Mouse (Mus musculus): Measurements from ENCODE around the gene Pkn1. TPM values are rescaled to one million over a fixed set of nuclear protein-coding genes. Genes with fewer than 3 reads are reported as not detected.

Pkn1 gene
- total and polyA plus RNA-seq, 3 experiments, result 89.4 to 153 (median 104) TPM

DNA sequence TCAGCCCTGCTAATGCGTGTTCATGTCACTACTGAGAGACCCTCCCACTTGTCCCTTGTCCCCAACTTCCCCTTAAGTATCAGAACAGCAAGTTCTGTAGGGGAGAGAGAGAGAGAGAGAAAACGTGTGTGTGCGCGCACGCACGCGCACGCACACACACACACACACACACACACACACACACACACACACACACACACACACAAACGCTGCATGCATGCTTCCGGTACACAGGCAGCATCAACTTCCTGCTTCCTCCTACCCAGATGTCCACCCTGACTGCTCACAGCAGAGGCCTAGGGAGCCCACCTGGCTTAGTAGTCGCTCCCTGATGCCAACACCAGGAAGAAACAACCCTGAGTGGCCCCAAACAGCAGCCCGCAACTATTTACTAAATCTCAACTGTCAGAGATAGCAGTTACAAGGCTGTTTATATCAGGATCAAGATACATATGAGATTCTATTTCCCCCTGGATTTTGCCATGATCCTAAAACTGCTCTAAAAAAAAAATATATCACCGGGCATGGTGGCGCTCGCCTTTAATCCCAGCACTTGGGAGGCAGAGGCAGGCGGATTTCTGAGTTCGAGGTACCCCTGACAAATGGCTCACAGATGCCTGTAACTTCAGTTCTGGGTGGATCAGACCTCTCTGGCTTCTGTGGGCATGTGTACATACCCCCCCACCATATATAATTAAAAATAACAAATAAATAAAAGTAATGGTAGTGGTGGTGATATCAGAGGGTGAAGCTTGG lies 3.5 kb downstream of the Pkn1 start:
- Histone ChIP-seq H3K9me3 (replicated peaks) (no peaks in the 10 kb centered on the region), H3K4me1 (ENCODE audit: insufficient read depth, low read depth, low read length) (peaks cover 79% of the 10 kb centered on the region), H3K36me3 (replicated peaks) (peaks cover 73% of the 10 kb centered on the region), H3K27me3 (ENCODE audit: insufficient read depth, low read length) (no peaks in the 10 kb centered on the region), H3K4me3 (ENCODE audit: low read depth, low read length) (peak overlapping the region; percentile 48; the same call in 1 of the 2 replicates)
- TF ChIP-seq CTCF (IDR thresholded peaks at IDR 0.05; ENCODE audit: low read depth, low read length), result no peak
- TF ChIP-seq POLR2AphosphoS5 (IDR thresholded peaks at IDR 0.05; ENCODE audit: insufficient replicate concordance, low read depth, low read length), result no peak
- TF ChIP-seq TAL1 (conservative IDR thresholded peaks at IDR 0.05; ENCODE audit: low read depth, low read length), result no peak
- no peak for TF ChIP-seq GATA1 (IDR thresholded peaks at IDR 0.05; ENCODE audit: borderline replicate concordance, low read length)
- TF ChIP-seq GATA2 (IDR thresholded peaks at IDR 0.05; ENCODE audit: borderline replicate concordance, low read depth, low read length), result no peak
- ATAC-seq (ENCODE audit: extremely low read depth, insufficient number of reproducible peaks, low FRiP score, poor library complexity, severe bottlenecking) (no peak), DNase-seq (ENCODE audit: low spot score) (peak; percentile 52)

DNA sequence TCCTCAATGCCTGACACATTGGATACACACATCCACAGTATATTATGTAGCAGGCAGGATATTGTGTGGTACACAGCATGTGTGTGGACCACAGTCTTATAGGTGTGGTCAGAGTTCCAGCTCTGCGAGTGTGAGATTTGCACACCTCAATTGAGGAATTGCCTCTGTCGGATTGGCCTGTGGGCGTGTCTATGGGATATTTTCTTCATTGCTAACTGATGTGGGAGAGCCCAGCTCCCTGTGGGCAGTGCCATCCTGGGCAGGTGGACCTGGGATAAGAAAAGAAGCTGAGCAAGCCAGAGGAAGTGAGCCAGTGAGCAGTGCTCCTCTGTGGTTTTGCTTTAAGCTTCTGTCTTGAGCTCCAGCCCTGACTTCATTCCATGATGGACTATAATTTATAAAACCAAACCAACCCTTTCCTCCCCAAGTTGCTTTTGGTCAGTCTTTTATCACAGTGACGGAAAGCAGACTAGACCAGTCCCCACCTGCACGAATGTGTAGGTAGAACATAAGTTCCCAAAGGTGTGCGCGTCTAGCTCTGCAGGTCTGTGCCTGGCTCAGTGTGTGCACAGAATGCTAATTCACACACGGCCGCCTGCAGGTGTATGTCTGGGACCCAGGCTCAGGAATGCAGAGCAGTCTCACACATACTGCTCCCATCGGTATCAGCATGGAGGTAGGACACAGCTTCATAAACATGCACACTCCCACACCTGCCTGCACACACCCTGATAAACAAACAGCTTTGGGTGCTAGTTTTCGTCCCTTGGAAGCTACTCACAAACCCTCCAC lies 4.4 kb downstream of the Pkn1 start:
- Histone ChIP-seq H3K27me3 (ENCODE audit: insufficient read depth, low read length) (no peaks in the 10 kb centered on the region), H3K4me1 (ENCODE audit: insufficient read depth, low read depth, low read length) (peaks cover 71% of the 10 kb centered on the region), H3K4me3 (ENCODE audit: low read depth, low read length) (peak overlapping the region; percentile 48; the same call in 1 of the 2 replicates), H3K36me3 (replicated peaks) (peaks cover 83% of the 10 kb centered on the region), H3K9me3 (replicated peaks) (no peaks in the 10 kb centered on the region)
- no peak for ATAC-seq (ENCODE audit: extremely low read depth, insufficient number of reproducible peaks, low FRiP score, poor library complexity, severe bottlenecking)
- TF ChIP-seq CTCF (IDR thresholded peaks at IDR 0.05; ENCODE audit: low read depth, low read length) (no peak), POLR2AphosphoS5 (IDR thresholded peaks at IDR 0.05; ENCODE audit: insufficient replicate concordance, low read depth, low read length) (no peak)
- no peak for DNase-seq (ENCODE audit: low spot score)

DNA sequence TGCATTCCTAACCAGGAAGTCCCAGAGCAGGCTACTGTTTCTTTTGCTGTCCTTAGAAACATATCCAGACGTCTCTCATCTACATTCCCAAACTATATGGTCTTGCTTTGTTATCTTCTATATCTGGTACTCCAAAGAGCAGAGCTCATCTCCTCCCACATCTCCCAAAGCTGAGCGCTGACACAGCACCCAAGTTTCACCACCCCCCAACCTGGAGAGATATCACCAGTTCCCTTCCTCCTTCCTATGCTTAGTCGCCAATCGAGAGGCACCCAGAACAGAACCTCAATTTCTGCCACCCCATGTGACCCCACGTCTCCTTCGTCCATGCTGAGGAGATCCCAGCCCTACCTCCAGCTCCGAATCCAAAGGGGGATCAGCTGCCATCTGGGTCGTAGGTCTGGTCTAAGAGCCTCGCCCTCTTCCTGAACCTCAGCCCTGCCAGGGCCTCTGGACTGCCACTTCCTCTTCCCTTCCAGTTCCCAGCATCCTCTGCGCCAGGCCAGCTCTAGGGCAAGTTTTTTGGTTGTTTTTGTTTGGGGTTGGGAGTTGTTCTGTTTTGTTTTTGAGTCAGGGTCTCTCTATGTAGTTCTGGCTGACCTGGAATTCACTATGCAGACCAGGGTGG lies 5.3 kb downstream of the Pkn1 start:
- no peak for TF ChIP-seq POLR2AphosphoS5 (IDR thresholded peaks at IDR 0.05; ENCODE audit: insufficient replicate concordance, low read depth, low read length)
- no peak for TF ChIP-seq TAL1 (conservative IDR thresholded peaks at IDR 0.05; ENCODE audit: low read depth, low read length)
- no peak for TF ChIP-seq GATA1 (IDR thresholded peaks at IDR 0.05; ENCODE audit: borderline replicate concordance, low read length)
- TF ChIP-seq CTCF (IDR thresholded peaks at IDR 0.05; ENCODE audit: low read depth, low read length), result no peak
- no peak for TF ChIP-seq GATA2 (IDR thresholded peaks at IDR 0.05; ENCODE audit: borderline replicate concordance, low read depth, low read length)
- H3K27me3 ChIP-seq (ENCODE audit: insufficient read depth, low read length), result no peaks in the 10 kb centered on the region
- no peaks in the 10 kb centered on the region for H3K9me3 ChIP-seq (replicated peaks)
- H3K4me3 ChIP-seq (ENCODE audit: low read depth, low read length), result peak overlapping the region; percentile 67
- H3K4me1 ChIP-seq (ENCODE audit: insufficient read depth, low read depth, low read length), result peaks cover 67% of the 10 kb centered on the region
- no peak; the same call in 1 of the 2 replicates for ATAC-seq (ENCODE audit: extremely low read depth, insufficient number of reproducible peaks, low FRiP score, poor library complexity, severe bottlenecking)
- DNase-seq (ENCODE audit: low spot score), result peak; percentile 80
- H3K36me3 ChIP-seq (replicated peaks), result peaks cover 89% of the 10 kb centered on the region

DNA sequence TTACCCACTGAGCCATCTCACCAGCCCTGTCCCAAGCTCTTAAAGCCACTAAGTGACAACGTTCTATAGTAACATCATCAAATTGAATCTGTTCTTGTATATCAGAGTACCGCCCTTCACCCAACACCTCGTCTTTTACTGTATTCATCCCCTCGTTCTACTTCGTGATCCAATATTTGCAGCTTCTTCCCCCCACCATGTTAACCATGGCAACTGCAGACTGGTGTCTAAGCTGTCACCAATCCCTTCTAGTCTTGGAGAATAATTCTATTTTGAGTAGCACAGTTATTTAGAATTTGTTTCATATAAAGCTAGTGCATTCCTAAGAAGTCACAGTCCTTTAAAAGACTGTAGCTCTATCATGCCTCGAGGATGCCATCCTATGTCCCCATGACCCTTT lies 9.7 kb downstream of the Pkn1 start:
- Histone ChIP-seq H3K9me3 (replicated peaks) (no peaks in the 10 kb centered on the region), H3K4me1 (ENCODE audit: insufficient read depth, low read depth, low read length) (peaks cover 32% of the 10 kb centered on the region), H3K27me3 (ENCODE audit: insufficient read depth, low read length) (no peaks in the 10 kb centered on the region), H3K4me3 (ENCODE audit: low read depth, low read length) (no peak overlapping the region), H3K36me3 (replicated peaks) (peaks cover 94% of the 10 kb centered on the region)
- DNase-seq (ENCODE audit: low spot score) (no peak), ATAC-seq (ENCODE audit: extremely low read depth, insufficient number of reproducible peaks, low FRiP score, poor library complexity, severe bottlenecking) (no peak)
- no peak for TF ChIP-seq CTCF (IDR thresholded peaks at IDR 0.05; ENCODE audit: low read depth, low read length)
- no peak for TF ChIP-seq TAL1 (conservative IDR thresholded peaks at IDR 0.05; ENCODE audit: low read depth, low read length)
- TF ChIP-seq POLR2AphosphoS5 (IDR thresholded peaks at IDR 0.05; ENCODE audit: insufficient replicate concordance, low read depth, low read length), result no peak
- no peak for TF ChIP-seq GATA1 (IDR thresholded peaks at IDR 0.05; ENCODE audit: borderline replicate concordance, low read length)
- TF ChIP-seq GATA2 (IDR thresholded peaks at IDR 0.05; ENCODE audit: borderline replicate concordance, low read depth, low read length), result no peak

DNA sequence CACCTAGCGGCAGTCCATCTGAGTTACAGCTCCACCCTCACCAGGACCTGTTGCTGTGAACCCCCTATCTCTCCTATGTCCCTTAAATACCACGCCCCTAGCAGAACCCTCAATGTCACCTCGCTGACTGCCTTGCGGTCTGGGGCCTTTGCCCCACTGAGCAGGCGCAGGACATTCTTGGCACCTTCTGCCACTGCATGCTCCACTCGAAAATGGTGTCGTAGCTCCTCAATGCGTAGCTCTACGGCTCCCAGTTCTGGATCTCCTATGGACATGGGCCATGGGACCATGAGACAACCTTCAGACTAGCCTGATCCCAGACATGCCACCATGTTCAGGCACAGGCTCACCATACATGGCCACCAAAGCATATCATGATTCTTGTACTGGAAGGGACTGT lies 14.5 kb downstream of the Pkn1 start:
- DNase-seq (ENCODE audit: low spot score) (no peak), ATAC-seq (ENCODE audit: extremely low read depth, insufficient number of reproducible peaks, low FRiP score, poor library complexity, severe bottlenecking) (no peak)
- Histone ChIP-seq H3K9me3 (replicated peaks) (no peaks in the 10 kb centered on the region), H3K4me3 (ENCODE audit: low read depth, low read length) (no peak overlapping the region), H3K4me1 (ENCODE audit: insufficient read depth, low read depth, low read length) (peaks cover 13% of the 10 kb centered on the region), H3K36me3 (replicated peaks) (peaks cover 95% of the 10 kb centered on the region), H3K27me3 (ENCODE audit: insufficient read depth, low read length) (no peaks in the 10 kb centered on the region)
- TF ChIP-seq GATA1 (IDR thresholded peaks at IDR 0.05; ENCODE audit: borderline replicate concordance, low read length) (no peak), TAL1 (conservative IDR thresholded peaks at IDR 0.05; ENCODE audit: low read depth, low read length) (no peak), CTCF (IDR thresholded peaks at IDR 0.05; ENCODE audit: low read depth, low read length) (no peak), GATA2 (IDR thresholded peaks at IDR 0.05; ENCODE audit: borderline replicate concordance, low read depth, low read length) (no peak), POLR2AphosphoS5 (IDR thresholded peaks at IDR 0.05; ENCODE audit: insufficient replicate concordance, low read depth, low read length) (no peak)

DNA sequence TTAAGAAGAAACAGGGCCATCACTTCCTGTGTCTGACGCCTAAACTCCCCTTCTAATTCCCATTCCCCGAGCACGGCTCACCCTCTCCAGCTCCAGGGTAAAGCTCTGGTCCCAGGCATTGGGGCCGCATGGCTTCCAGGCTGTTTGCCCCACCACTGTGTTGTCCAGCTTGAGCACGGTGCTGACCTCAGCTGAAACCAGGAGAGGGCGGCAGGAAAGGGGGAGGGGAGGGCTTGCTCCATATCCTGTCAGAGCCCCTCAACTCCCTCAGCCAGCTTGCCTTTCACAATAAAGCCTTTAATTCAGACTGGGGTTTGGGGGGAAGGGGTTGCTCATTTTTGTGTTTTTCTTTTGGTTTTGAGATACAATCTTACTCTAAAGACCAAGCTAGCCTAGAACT lies 17.9 kb downstream of the Pkn1 start:
- H3K9me3 ChIP-seq (replicated peaks), result no peaks in the 10 kb centered on the region
- ATAC-seq (ENCODE audit: extremely low read depth, insufficient number of reproducible peaks, low FRiP score, poor library complexity, severe bottlenecking) (no peak), DNase-seq (ENCODE audit: low spot score) (no peak)
- no peak for TF ChIP-seq POLR2AphosphoS5 (IDR thresholded peaks at IDR 0.05; ENCODE audit: insufficient replicate concordance, low read depth, low read length)
- no peak for TF ChIP-seq CTCF (IDR thresholded peaks at IDR 0.05; ENCODE audit: low read depth, low read length)
- TF ChIP-seq GATA2 (IDR thresholded peaks at IDR 0.05; ENCODE audit: borderline replicate concordance, low read depth, low read length), result no peak
- TF ChIP-seq GATA1 (IDR thresholded peaks at IDR 0.05; ENCODE audit: borderline replicate concordance, low read length), result no peak
- no peak for TF ChIP-seq TAL1 (conservative IDR thresholded peaks at IDR 0.05; ENCODE audit: low read depth, low read length)
- H3K36me3 ChIP-seq (replicated peaks), result peaks cover 99% of the 10 kb centered on the region
- no peaks in the 10 kb centered on the region for H3K27me3 ChIP-seq (ENCODE audit: insufficient read depth, low read length)
- H3K4me3 ChIP-seq (ENCODE audit: low read depth, low read length), result no peak overlapping the region
- peaks cover 8% of the 10 kb centered on the region for H3K4me1 ChIP-seq (ENCODE audit: insufficient read depth, low read depth, low read length)
